Mouse (Mus musculus) right cerebral cortex, postnatal 10 days (tissue): ENCODE measurements around the gene Itgb1bp1.

Experiments
- DNase-seq, 2 experiments: peaks; one replicate each; pipeline ENCODE4 v3.0.0; 2021; ENCODE audit warnings: low spot score in 2 of 2

Gene Itgb1bp1

DNA sequence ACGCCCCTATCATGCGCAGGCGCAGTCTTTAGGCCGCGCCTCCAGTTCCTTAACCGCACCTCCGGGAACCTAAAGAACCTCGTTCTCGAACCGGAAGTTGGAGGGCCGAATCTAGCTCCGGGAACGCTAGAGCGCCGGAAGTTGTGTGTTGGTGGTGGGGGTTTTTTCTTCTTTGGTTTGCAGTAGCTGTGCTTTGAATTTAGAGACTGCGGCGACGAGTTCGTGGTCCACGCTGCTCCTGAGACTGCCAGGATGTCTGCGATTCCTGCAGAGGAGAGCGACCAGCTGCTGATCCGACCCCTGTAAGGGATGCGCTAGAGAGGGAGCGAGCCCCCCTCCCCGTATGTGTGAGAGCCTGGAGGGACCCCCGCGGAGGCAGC is at the start of gene Itgb1bp1:
Itgb1bp1 (minus strand) TSS at position 42 of the 380 bp plus-strand sequence.
- DNase-seq: peak; percentile 99

DNA sequence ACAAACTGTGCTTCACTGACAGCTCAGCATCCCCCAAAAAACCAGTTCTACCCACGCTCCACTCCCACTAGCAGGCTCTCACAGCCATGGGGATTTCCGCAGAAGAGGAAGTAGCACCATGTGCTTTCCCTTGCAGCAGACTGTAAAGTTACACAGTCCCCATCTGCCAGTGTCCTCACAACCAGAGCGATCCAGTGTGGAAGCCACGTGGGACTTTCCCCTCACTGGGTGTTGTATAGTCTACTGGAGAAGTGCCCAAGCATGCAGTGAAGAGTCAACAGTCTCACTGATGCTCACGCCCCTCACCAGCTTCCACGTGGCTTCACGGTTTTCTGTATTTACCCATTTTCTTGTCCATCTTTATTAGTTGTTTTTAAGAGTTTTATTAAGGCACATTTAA is 49.8 kb upstream of the Itgb1bp1 start:
- peak; percentile 64 to 79 for DNase-seq

DNA sequence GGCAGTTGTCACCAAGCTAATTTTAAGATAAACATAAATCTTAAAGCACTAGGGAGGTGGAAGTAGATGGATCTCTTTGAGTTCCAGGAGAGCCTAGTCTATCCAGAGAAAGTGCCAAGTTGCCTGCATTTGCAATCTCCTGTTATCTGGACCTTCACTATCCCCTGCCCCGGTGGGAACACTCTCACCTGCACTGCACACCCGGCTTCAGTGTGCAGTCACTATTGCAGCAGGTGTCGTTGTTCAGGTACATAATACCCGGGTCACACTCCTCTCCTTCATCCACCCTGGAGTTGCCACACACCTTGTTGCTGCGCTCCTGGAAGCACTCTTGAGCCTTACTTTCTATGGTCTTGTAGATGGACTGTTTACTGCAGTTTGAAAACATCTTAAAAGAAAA is 47.7 kb upstream of the Itgb1bp1 start:
- DNase-seq: no peak

DNA sequence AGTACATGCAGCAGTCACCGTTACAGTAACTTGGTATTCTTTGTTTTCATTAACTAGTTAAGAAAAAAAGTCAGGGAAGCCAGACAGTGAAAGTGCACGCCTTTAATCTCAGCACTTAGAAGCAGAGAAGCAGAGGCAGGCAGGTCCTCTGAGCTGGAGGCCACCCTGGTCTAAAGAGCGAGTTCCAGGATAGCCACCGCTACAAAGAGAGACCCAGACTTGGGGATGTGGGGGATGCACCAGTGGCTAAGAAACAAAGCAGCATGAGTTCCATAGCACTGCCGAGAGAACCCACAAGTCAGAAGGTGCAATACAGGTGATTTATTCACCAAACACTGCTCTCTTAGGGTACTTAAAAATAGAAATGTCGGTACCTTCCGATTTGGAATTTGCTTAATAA is 46.9 kb upstream of the Itgb1bp1 start:
- no peak for DNase-seq

DNA sequence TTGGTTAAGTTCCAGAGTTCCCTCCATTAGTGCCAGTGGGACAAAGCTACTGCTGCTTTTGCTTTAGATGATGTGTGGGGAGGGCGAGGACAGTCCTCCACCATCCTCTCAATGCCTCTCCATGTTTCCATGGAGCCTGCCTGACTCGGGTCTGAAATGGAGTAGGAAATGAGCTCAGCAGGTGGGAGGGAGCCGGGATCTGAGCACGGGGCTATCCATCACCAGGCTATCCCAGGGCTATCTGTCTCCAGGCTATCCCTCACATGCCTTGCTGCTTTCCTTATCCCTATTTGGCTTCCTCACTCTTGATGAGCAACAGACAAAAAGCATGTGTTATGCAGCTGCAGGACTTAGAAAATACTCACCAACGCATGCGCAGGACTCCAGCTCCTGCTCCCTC is 45.6 kb upstream of the Itgb1bp1 start:
- no peak for DNase-seq

DNA sequence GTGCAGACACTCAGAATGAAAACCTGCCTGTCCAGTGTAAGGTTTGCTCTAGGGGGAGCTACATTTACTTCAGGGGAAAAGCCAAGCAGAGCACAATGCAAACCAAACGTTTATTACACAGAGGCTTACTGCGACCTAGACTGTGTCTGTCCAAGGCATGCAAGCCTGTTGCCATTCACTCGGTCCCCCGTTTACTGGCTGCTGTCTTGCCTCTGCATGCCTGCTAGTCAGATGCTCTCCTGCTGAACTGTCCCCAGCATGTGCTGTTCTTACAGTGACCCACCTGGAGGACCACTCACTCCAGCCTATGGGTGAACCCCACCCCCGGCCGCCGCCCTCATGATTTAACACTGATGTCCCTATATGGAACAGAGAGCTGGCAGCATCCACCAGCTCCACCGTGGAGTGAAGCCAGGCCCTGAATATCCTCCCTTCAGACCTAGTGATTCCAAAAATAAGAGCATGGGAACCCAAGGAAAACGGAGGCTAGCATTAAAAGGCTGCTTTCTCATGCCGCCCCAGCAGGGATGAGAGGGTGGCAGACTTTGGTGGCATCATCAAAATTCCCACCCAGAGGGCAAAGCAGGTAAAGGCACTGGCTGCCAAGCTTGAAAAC is 45.0 kb upstream of the Itgb1bp1 start:
- peak; percentile 64 to 71 for DNase-seq

DNA sequence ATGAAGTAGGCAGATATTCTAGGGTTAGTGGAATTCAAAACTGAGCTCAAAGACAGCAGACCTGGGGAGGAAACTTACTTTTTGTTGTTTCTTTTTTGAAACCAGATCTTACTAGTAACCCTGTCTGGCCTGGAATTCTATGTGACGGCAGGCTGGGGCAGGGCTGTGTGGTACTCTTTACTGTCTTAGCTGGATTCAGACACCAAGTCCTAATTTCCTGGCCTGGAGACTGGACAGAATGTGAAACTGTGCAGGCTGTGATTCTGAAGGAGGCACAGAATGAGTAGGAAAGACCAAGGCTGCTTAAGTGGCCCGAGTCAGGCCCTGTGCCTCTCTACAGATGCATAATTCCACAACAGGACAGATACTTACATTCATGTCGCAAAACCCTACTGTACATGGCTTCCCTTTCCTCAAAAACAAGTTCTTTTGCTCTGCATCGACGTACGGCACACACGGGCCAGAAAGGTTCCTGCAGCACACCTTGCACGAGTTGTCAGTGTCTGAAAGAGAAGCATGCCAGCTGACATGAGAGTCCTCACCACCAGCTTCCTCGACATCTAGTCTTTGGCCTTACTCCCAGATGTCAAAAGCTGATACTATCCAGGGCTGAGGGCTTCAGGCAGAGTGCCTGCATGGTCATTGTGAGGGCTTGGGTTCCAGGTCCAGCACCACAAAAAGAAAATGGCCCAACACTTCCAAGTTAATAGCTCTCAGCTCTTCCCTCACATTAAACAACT is 43.7 kb upstream of the Itgb1bp1 start:
- no peak for DNase-seq

DNA sequence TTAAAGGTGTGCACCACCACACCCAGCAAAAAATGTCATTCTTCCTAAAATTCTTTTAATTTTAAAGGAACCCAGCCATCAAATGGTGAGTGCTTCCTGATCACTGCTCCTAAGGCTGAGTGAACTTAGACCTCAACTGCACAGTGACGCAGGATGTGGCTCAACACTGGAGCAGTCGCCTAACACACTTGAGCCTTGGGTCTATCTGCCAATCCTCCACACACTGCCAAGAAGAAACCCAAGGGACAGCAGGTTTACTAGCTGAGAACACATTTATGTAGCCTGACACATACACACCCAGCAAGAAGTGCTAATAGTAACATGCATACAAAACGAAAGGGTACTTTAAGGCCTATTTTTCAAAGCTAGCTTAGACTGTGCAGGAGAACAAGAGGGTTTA is 40.2 kb upstream of the Itgb1bp1 start:
- DNase-seq: no peak

DNA sequence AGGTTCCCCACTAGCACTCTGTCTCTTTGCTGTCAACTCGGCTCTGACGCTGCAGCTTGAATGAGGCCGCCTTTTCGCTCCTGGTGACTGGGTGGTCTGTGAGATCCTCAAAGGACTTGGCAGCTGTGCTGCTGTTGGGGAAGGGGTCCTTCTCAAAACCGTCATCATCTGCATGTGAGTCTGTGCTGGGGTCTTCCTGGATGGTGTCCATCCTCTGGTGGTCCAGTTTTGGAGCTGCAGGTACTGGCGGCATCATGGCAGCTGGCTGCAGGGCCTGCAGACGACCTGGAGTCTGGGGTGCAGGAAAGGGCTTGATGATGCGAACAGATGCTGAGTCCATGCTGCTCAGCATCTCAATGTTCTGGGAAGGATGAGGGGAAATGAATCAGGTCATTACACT is 39.2 kb upstream of the Itgb1bp1 start:
- DNase-seq: no peak

DNA sequence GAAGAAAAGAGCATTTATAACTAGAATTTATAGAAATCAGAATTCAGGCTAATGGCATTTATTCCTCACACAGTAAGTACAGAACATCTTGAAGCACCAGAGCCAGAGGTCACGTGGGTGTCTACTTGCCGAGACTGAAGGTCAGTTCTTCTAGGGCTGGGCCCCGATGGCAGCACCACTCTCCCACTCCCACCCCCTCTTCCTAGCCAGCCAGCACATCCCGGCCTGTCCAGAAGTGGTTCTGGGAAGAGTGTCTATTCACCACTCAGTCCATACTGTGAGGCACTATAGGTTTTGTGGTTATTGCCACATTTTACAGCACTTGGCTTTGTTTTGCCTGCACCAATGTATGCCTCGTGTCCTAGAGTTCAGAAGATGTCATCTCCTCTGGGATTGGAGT is 38.0 kb upstream of the Itgb1bp1 start:
- DNase-seq: no peak

DNA sequence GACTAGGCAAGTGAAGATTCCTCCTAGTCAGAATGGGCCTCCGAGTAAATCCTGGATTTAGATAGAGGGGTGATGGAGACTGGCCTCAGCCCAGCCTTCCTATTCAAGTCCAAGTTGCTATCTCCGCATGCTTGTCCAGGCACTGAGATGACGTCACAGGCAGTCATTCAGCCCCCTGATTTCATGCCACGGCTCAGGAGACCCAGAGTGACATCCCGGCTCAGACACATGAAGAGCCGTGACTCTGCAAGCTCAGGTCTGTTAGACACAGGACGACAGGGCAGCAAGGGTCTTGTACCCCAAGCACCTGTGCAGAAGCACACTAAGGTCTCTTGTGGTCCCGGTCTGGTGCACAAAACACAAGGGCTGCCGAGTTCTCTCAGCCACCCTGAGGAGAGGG is 36.8 kb upstream of the Itgb1bp1 start:
- DNase-seq: no peak

DNA sequence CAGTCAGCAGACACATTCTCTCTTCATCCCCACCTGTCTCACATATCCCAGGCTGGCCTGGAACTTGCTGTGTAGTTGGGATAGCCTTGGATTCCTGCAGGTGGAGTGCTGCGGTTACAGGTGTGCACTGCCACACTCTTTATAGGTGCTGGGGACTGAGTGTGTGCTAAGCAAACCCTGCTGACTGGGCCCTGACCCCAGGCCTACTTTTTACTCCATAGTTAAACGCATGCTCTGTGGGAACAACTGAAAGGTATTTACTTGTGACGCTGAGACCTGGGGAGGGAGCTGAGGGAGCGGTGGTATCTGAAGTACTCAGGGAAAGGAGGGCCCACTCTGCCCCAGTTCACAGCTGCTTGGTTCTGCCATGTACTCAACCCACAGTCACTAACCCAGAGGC is 36.2 kb upstream of the Itgb1bp1 start:
- DNase-seq: no peak

DNA sequence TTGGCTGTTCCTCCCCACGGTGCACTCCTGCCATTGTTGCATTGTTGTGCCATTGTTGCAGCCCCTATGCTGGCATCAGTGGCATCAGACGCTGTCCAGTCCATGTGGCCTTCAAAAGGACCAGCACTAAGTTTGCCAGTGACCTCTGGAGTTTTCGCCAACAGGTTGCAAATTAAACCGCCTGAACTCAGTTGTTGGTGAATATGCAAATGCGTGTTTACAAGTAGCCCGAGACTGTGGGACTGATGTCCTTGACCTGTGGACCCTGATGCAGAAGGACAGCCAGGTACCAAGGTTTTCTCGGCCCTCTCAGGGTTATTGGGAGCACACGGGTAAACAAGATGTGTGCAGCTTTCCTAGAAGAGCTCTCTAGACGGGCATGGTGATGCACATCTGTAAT is 35.1 kb upstream of the Itgb1bp1 start:
- no peak for DNase-seq

DNA sequence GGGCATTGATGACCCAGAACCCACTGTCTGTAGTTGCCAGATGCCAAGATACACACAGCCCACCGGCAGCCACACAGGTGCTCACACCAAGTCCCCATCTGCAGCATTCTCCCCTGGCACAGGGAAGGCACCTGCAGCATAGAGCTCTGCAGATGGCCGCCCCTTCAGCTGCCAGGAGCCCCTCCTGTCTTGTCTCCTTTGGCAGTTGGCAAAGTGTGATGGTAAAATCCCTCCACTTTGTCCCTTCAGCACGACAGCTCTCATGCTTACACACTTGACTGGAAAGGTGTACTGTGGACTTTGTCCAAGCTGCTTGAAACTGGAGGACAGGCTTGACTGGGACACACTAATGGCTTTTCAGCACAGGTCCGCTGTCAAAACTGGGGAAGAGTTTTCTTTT is 34.2 kb upstream of the Itgb1bp1 start:
- no peak for DNase-seq

DNA sequence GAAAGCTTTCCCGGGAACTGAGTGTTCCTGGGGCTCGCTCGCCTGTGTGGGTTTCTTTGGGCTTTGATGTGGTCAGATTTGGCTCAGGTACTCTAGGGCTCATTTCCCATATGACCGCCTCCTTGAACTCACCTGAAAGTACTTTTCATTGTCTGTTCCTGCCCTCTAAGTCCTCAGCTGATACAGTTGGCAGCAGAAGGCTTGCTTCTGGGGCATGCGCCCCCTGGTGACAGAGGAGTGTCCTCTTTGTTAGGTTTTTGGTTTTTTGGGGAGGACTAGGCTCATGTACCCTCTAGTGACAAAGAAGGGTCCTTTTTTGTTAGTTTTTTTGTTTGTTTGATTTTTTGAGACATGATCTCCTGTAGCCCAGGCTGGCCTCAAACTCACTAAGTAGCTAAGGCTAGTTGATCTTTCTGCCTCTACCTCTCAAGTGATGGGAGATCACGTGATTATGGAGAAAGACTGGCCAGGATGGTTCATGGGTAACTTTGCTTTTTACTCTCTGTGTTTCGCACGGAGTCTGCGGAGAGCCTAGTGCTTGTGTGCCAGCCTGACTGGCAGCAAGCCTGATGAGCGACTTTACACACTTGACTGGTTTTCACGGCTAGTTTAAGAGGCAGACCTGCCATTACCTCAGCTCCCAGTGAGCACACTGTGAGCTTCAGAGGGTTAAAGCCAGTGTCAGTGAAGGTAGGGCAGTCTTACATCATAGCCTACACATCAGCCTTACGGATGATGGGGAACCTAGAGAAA is 32.2 kb upstream of the Itgb1bp1 start:
- peak; percentile 55 to 79 for DNase-seq

DNA sequence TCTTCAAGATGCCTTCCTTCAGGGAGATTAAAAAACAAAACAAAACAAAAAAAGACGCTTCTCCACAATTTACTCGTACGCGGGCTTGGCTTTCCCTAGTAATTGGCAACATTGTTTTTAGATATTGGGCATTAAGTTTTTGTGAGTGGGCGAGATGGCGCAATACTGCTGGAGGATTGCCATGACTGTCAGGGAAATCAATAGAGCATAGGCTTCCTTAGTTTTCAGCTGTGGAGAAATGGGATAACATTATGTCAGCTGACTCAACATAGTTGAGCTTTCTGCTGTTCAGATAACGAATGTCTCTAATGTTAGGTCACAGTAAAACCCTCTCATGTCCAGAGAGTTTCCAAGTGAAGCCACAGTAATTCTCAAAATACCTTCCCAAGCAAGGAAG is 30.8 kb upstream of the Itgb1bp1 start:
- DNase-seq: no peak

DNA sequence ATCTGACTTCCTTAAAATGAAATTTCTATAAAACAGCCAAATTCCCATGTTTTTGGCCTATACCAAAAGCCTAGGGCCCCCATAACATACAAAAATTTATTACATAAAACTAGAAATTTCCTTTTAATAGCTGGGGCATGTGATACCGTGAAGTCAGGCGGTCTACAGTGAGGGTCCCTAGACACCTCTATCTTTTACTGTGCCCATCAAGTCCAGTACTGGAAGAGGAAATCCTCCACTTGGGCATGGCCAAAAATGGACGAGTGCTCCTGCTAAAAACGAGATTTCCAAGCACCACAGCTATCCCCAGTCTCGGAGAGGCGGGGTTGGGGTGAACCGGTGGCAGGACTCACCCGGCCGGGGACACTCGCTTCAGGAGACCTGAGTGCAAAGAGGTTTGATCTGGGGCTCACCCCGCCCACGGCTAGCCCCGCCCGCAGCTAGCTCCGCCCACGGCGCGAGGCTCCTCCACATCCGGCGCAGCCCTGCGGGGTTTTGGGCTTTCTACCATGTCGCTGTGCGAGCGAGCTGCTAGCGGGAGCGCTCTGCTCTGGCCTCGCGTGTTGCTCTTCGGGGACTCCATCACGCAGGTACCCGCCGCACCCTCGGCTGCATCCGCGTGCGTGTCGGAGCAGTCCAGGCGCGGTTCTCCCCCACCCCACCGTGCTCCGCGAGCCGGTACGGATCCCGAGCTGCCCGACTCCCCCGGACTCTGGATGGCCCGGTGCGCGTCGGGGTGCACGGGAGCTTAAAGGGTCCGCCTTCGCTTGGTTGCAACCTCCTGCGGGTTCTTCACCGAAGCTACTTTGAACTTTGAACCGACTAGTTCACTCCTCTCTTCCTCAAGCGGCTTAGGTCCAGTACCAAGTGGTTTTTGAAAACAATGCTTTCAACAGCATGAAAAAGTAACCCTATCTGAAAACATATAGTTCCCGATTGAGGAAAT is 30.1 kb upstream of the Itgb1bp1 start, which contains the start of gene Iah1:
Iah1 (plus strand) TSS at position 467 of the 946 bp plus-strand sequence.
- DNase-seq: peak; percentile 81 to 83

DNA sequence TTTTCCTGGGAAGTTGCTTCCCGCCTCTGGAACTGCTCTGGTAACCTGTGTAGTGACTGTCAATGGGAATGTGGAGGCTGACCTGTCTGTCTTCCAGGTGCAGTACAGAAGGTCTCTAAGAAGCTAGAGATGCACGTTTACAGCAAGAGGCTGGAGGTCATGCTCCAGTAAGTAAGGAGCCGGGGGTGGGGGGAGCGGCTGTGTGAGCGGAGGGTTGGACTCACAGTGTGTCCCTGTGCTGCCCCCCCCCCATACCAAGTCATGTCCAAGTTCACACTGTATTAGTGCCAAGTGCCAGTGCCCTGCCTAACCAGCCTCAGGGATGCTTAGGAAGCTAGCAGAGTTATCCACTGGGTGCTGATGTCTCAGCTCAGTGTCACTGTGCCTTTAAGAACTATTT is 26.1 kb upstream of the Itgb1bp1 start:
- DNase-seq: no peak

DNA sequence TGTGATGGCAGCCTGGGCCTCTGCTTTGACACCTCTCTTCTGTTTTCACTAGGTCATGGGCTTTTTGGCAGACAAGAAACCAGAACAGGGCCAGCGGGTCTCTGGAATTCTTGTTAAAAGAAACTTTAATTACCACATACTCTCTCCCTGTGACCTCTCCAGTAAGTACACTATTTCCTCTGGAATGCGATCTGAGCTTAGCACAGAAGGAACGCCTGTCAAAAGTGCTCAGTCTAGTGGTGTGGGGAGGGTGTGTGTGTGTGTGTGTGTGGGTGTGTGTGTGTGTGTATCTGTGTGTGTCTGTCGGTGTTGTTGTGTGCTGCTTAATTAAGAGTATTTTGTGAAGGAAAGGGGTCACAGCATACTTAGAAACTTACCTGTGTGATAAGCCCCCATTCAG is 20.6 kb upstream of the Itgb1bp1 start:
- no peak for DNase-seq

DNA sequence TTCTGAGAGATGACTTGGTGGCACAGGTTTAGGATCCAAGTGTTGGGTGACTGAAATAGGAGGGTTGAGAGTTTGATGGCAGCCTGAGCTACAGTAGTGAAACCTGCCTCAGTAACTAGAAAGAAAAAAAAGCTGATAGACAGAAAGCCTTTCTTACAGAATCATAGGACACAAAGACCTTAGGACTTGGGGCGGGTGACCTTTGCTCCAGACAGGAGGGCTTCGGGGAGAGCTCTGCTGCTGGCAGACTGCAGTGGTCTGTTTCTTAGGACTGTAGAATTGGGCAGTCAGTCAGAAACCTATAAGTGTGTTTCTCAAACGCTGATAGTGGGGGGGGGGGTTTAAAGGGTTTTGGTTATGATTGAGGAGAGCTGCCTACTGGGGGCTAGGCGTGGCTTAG is 19.7 kb upstream of the Itgb1bp1 start:
- DNase-seq: no peak

DNA sequence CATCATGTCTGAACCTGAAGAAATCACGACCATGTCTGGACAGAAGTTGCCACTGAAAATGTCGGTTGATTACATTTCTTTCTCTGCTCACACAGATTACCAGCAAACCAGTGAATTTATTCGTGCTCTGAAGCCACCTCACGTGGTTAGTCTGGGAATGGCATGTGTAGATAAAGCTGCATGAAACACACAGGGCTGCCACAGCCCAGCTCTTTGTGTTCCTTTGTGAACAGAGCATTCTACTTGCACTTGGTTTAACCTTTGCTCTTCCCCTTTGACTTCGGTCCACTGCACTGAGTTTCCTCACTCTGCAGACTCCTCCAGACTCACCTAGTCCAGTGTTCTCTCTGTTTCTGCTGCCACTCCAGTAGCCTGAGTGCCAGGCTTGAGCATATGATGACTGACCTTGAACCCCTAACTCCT is 16.3 kb upstream of the Itgb1bp1 start:
- no peak for DNase-seq

DNA sequence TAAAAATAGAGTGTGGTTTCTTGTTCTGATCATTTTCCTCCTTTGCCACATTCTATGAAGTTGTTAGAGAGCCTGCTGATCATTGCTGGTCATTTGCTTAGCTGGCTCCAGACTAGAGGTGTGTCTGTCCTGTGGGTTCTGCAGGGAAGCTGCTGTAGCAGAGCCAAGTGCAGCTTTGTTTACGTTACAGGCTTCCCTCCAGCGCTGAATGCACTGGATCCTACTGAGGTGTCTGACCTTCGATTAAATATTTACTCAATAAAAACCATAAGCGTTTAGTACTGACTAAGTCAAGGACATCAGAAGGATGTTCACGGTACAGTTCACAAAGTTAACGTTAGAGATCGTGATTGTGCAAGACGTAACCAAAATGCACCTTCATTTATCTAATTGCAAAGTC is 15.8 kb upstream of the Itgb1bp1 start:
- DNase-seq: no peak
